Mouse (Mus musculus): Measurements from ENCODE around the gene Strn3.

- TF ChIP-seq CTCF (IDR thresholded peaks at IDR 0.05 in 2 of 3, conservative IDR thresholded peaks at IDR 0.05 in 1 of 3; ENCODE audit: control insufficient read depth in 1 of 3, insufficient read depth in 1 of 3, low read depth in 2 of 3, low read length in 3 of 3, poor library complexity in 1 of 3, severe bottlenecking in 1 of 3) (no peak), POLR2A (IDR thresholded peaks at IDR 0.05; ENCODE audit: control insufficient read depth in 1 of 2, insufficient read depth in 1 of 2, low read depth in 1 of 2, low read length in 2 of 2, poor library complexity in 1 of 2) (no peak), BHLHE40 (IDR thresholded peaks at IDR 0.05; ENCODE audit: borderline replicate concordance, low read depth, low read length) (no peak), MAZ (IDR thresholded peaks at IDR 0.05; ENCODE audit: low read depth, low read length) (0 out of 2 replicates have a peak, but pooled peaks have one; percentile 59), HCFC1 (IDR thresholded peaks at IDR 0.05; ENCODE audit: low read depth, low read length) (no peak), EP300 (IDR thresholded peaks at IDR 0.05; ENCODE audit: low read depth in 1 of 2, low read length in 2 of 2) (peak; percentile 90 to 93)
These were observed 124.5 kb downstream of the Strn3 start for GRCm38 (mm10) chr12:51567225-51567624.
